Mouse (Mus musculus) left cerebral cortex, postnatal 25 days (tissue): Measurements from ENCODE around the gene Ccne1. TPM values are rescaled to one million over a fixed set of nuclear protein-coding genes. Genes with fewer than 3 reads are reported as not detected.

Source experiments
- DNase-seq, 2 experiments: peaks; one replicate each; pipeline ENCODE4 v3.0.0; 2022; ENCODE audit warnings: low spot score in 2 of 2, mixed read lengths in 1 of 2
- intact Hi-C: fragments of 180-260 bp; cut with DNase I; formaldehyde crosslinking; loops from one replicate; pipeline ENCODE4 v1.15.1; 2025
- total RNA-seq, 2 experiments: library from RNA; stranded (reverse); gene quantifications; 2 replicates each; pipeline ENCODE4 v1.2.3; 2021

Ccne1 gene
- total RNA-seq, 2 experiments from 2014 or later = 16.7 to 18.8 TPM

DNA sequence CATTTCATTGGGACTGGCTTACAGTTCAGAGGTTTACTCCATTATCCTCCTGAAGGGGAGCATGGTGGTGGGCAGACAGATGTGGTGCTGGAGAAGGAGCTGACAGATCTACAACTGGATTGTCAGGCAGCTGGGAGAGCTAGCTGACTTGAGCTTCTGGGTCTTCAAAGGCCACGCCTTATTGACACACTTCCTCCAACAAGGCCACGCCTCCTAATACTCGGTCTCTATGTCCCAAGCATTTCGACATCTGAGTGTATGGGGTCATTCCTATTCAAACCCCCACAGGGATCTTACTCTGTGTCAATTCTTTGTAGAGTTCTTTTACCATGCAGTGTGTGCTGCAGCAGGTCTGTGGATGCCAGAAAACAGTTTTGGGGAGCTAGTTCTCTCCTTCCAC lies 42.9 kb downstream of the Ccne1 start:
- intact Hi-C loops = no loop called here
- DNase-seq = no peak

DNA sequence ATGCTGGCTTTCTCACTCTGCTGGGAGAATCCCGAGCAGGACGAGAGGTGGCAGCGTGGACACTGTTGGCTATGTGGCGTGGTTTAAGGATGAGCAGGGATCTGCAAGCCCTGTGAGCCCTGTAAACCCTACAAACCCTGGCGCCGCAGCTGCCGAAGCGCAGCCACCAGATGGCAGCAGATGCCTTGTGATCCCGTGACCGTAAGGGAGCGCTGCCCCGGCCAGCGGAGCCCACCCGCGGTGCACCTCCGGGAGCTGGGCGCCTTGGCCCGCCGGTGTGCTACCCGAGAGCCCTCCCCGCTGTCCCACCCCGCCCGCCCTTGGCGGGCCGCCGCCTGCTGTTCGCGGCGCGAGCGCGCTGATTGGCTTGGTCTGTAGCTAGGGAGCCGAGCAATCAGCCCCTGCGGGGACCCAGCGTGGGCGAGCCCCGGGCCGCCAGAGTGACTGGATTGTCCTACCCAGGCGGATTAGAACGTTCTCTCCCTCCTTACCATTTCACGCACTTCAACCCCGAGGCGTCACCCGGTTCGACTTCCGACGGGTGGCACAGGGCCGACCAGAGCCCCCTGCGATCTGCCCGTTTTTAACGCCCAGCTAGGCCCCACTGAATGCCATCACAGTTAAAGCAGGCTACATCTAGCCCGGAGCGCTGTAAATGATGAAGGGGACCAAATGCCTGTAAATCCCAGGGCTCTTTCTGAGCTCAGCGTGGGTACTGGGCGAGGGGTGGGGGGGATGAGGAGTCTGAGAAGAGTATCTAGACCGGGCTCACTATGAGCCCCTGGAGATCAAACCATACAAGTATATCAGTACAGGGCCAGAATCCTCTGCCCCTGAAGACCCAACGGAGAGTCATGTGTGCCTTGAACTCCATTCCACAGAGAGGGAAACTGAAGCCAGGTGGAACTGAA lies 46.0 kb downstream of the Ccne1 start:
- peak; percentile 91 to 93 for DNase-seq
- intact Hi-C loops = loop anchor here (1.0 to 2.0 kb wide), 4 partner anchors 13 to 107 kb away; no protein-coding TSS in a partner anchor

- intact Hi-C loops = loop anchor here (2.0 kb wide), 2 partner anchors 41 to 109 kb away; no protein-coding TSS in a partner anchor
- DNase-seq = no peak
Measured at GRCm38 (mm10) chr7:38059636-38060330, 47.6 kb downstream of the Ccne1 start.

- DNase-seq = no peak
- intact Hi-C loops = no loop called here
Measured at GRCm38 (mm10) chr7:38059096-38059495, 48.2 kb downstream of the Ccne1 start.

DNA sequence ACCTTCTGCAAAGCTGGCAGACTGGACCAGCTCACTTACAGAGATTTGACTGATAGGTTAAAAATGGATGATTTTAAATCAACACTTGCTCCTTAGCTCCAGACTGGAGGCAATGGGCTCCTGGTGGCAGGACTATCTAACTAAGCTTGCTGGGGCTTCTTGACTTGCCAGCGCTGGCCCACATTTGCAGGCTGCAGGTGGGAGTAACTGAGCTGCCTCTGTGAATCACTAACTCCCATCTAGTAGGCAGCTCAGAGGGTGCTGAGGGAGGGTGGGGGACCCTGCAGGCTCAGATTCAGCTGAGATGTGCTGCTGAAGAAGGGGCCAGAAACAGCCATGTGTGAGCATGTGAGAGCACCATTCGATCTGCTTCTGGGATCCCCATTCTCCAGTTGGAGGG lies 51.3 kb downstream of the Ccne1 start:
- peak; percentile 27 to 86 for DNase-seq
- intact Hi-C loops = no loop called here

- intact Hi-C loops = no loop called here
Measured at GRCm38 (mm10) chr7:38054246-38054645, 53.1 kb downstream of the Ccne1 start.

More at GRCm38 (mm10) chr7:38054246-38054645, 53.1 kb downstream of the Ccne1 start:
- no peak for DNase-seq

Other genes starting within 250 kb of the Ccne1 start
- gene Uri1, start 84.0 kb downstream of the Ccne1 start, total RNA-seq = 10 to 100 TPM; 35.9 to 48.3 TPM
- gene 1600014C10Rik, start 75.7 kb upstream of the Ccne1 start, total RNA-seq = 10 to 100 TPM; 21.5 to 22.6 TPM
- 1 to 10 TPM; 1.4 TPM for gene Plekhf1, start 120.5 kb upstream of the Ccne1 start, total RNA-seq
- 10 to 100 TPM; 22.7 to 24.0 TPM for gene Pop4, start 163.9 kb upstream of the Ccne1 start, total RNA-seq